Mouse (Mus musculus) adrenal gland, postnatal 4 days (tissue): ENCODE data around the gene Larp7. TPM values are rescaled to one million over a fixed set of nuclear protein-coding genes. Genes with fewer than 3 reads are reported as not detected.

Experiments used
- DNase-seq, 2 experiments: peaks; one replicate each; pipeline ENCODE4 v3.0.0; 2021 to 2022; ENCODE audit warnings: low spot score in 2 of 2, mixed read lengths in 2 of 2
- long read RNA-seq, 2 experiments: library from polyadenylated mRNA; stranded (forward); transcript quantifications; one replicate each; pipeline ENCODE4 v2.0.0; 2021
- total RNA-seq, 2 experiments: library from RNA; stranded (reverse); gene quantifications; 2 replicates each; pipeline ENCODE4 v1.2.3; 2021

The Larp7 gene
- 10 to 100 TPM; 36.1 to 38.3 TPM for total RNA-seq
- long read RNA-seq, experiment 1, transcript Larp7-201 (13 exons, 2,121 nt) = major isoform, 21 of 37 reads
- long read RNA-seq, experiment 1, partial matches to known transcripts = 9 of 37 reads
- long read RNA-seq, experiment 1, other reads (novel, unspliced or antisense) = 7 of 37 reads
- long read RNA-seq, experiment 2, transcript Larp7-201 (13 exons, 2,121 nt) = major isoform, 52 of 78 reads
- long read RNA-seq, experiment 2, partial matches to known transcripts = 19 of 78 reads
- long read RNA-seq, experiment 2, other reads (novel, unspliced or antisense) = 7 of 78 reads

DNA sequence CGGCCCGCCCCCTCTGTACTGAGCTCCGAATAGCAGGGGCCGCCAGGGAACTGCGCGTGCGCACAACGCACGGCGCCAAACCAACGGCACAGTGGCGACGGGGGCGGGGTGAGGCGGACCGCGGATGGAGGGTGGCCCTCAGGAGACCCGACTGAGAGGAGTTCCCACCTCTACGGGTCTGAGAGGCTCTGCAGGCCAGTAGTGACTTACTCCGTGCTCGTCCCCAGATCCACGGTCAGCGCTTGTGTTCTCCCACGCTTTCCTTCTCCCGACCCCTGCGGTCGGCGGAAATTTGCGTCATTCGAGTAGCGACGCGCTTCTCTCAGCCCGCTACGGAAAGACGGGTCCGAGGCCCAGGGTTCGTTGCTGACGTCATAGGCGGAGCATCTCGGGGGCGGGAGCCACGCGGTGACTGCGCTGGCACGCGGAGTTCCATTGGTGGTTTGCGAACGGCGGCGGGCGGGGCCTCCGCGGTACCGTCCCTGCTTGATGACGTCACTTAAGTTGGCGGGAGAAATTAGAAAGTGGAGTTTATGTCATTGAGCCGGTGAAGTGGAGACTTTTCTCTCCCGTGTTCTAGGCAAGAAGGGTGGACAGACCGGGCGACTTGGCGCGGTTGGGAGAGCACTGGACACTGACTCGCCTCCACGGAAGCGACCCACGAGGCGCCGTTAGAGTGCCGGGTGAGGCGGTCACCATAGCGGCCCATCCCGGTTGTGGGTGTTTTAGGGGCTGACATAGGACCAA, at the start of gene Larp7, which contains the start of gene Zgrf1:
TSS of gene Larp7 (minus strand) at position 377 of the 747 bp plus-strand sequence.
TSS of gene Zgrf1 (plus strand) at position 517 of the 747 bp plus-strand sequence.
- peak; percentile 92 to 98 for DNase-seq

GRCm38 (mm10) chr3:127597136-127597535, 44.0 kb upstream of the Larp7 start:
- DNase-seq = no peak

DNA sequence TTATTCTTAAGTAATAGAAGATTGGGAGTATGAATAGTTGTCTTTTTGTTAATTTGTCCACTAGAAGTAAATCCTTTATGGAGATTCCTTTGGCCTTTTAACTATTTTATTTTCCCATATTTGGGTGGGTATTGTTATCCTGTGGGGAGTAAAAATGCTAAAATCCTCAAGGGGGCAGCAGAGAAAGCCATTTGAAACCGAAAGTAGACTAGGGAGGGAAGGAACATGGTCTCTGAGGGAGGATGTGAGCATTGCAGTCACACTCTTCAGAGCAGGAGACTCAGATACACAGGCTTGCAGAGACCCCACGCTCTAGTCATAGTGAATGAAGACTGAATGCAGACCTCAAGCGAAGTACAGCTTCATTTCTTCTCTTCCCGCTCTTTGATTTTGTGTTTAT, 19.4 kb upstream of the Larp7 start:
- DNase-seq = no peak

DNA sequence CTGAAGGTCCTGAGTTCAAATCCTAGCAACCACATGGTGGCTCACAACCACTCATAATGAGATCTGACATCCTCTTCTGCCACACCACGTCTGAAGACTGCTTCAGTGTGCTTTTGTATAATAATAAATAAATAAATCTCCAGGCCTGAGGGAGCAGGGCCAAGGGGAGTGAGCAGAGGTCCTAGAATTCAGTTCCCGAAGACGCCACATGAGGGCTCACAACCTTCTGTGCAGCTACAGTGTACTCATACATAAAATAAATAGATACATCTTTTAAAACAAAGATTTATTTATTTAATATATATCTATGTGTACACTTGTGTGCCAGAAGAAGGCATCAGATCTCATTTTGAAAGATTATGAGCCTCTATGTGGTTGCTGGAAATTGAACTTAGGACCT, 12.0 kb upstream of the Larp7 start:
- DNase-seq = no peak

GRCm38 (mm10) chr3:127562974-127563373, 9.8 kb upstream of the Larp7 start:
- no peak for DNase-seq

DNA sequence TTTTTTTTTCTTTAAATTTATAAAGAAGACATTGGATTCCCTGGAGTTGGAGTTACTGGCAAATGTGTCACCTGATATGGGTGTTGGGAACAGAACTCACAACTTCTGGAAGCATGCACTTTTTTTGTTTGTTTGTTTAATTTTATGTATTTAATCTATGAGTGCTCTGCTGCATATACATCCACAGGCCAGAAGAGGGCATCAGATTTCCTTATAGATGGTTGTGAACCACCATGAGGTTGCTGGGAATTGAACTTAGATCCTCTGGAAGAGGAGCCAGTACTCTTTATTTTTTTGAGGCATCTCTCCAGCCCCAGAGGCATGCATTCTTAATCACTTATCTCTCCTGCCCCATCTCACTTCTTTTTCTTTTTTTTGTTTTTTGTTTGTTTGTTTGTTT, 5.1 kb upstream of the Larp7 start:
- no peak for DNase-seq

DNA sequence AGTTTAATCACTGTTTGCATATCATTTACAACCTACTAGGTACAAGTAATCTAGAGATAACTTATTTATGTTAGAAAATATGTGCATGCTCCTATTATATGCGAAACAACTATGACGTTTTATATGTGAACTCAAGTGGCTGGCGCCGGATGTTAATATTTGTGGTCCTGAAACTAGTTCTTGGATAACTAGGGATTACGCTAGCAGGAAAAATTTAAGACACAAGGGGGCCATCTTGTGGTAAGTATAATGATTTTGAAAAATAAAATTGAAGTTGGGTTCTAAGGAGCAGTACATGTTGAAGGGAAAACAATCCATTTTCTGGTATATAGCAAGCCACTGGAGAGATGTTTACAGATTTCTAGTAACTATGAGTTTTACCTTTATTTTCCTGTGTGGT, 1.6 kb upstream of the Larp7 start:
- no peak for DNase-seq

DNA sequence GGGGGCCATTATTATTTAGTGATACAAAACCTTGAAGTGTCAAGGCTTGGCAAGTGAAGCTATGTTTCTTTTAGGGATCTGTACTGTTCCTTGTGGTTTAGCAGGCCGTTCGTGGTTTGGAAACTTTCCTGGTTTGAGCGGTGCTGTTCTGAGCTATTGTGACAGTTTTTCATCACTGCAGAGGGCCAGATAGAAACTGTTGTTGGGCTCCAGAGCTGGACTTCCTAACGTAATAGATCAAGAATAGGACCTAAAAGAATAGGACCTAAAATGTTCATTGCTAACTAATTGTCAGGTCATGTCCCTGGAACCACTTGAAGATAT, 533 bp upstream of the Larp7 start:
- DNase-seq = no peak

- DNase-seq = no peak
Observed at GRCm38 (mm10) chr3:127552434-127552972, 646 bp downstream of the Larp7 start.

GRCm38 (mm10) chr3:127547882-127548281, 5.3 kb downstream of the Larp7 start:
- DNase-seq = no peak

- no peak for DNase-seq
Observed at GRCm38 (mm10) chr3:127544610-127545121, 8.5 kb downstream of the Larp7 start.

- DNase-seq = no peak
Observed at GRCm38 (mm10) chr3:127543976-127544375, 9.2 kb downstream of the Larp7 start.

DNA sequence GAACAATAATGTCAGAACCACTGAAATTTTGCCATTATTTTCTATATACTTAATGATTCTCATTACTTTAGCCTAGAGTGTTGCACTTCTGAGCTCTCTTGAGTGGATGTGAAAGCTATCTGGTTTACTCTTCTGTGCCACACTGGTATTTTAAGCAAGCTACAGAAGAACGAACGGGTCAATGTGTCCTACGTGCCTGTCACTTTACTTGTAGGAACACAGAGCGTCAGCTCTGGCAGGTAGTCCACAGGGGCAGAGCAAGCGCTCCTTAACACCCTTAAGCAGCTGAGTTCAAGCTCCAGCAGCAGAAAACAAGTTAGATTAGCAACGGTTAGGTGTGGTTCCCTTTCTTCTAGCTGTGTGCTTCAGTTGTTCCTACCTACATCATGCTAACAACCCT, 14.0 kb downstream of the Larp7 start:
- no peak for DNase-seq

- no peak for DNase-seq
Observed at GRCm38 (mm10) chr3:127530293-127530692, 22.9 kb downstream of the Larp7 start.

DNA sequence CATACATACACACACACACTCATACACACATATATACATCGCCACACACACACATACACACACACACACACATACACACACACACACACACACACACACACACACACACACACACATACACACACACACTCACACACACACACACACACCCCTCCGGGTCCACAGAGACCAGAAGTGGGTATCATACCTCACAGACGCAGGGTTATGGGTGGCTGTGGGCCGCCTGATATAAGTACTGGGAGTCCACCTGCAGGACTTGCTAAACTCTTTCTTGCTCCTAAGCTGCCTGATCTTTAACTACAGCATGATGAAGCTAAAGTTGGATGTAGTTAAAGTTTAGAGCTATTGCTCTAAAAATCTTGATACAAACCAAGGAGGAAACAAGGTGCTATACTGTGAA, 23.3 kb downstream of the Larp7 start:
- DNase-seq = no peak

DNA sequence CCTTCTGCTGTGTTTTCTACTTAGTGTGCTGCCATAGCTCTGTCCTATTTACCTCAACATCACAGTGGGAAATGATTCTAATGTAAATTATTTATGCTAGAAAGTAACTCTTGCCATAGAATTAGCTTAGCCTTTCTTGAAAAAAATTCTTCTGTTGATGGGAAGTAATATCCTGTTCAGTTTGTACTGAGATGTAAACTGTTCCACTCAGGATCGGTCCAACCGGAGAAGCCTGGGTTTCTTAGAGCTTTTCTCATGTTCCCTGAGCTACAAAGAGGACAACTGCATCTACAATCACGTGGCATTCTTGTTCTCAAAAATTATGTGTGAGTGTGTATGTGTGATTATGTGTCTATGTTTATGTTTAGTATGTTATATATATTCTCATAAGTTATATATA, 23.9 kb downstream of the Larp7 start:
- DNase-seq = no peak

DNA sequence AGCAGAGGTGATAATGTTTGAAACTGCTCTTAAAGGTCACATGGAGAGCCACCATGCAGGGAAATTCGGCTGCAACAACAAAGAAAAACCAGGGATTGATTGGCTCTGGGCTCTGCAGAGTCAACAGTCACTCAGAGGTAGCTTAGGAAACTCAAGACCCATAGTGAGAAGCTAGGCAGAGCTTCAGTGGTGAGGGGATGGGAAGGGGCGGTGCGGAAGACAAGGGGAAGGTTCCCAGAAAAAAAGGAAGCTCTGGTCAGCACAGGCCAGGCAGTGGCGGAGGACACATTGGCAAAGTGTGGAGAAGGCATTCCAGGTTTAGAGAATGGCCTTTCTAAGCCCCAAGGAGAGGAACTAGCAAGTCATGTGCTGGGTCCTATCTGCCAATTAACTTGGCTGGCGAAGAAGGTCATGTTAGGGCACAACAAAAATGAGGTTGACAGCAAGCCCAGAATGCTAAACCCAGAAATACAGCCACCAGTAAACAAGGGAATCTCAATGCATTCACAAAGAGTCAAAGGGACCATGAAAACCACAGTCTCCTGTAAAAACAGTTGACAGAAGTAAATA, 25.6 kb downstream of the Larp7 start:
- DNase-seq = no peak

DNA sequence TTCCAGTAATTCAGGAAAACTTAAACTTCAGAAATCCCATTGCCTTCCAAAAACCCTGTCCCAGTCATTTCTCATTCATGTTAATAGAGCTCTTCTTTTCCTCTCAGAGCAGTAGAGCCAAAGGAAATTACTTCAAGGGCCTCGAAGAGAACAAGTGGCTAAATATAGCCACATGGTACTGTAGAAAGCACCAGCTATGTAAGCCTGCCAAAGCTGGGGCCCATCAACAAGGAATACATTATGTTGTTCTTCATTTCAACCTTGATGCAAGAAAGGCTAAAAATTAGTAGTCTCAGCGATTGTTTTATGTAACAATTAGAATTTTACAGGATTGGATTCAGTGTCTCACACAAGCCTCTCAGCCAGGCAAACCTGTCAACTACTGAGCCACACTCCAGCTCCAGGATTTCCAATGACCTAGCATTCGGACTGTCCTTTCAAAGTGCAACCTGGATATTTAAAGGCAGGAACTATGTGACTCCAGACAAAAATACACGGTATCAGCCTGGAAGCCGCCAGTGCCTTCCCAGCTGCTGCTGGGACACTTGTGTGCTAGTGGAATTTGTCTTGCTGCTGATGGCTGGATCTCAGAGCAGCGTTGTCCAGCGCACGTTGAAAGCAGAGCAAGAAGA, 27.8 kb downstream of the Larp7 start:
- no peak for DNase-seq

DNA sequence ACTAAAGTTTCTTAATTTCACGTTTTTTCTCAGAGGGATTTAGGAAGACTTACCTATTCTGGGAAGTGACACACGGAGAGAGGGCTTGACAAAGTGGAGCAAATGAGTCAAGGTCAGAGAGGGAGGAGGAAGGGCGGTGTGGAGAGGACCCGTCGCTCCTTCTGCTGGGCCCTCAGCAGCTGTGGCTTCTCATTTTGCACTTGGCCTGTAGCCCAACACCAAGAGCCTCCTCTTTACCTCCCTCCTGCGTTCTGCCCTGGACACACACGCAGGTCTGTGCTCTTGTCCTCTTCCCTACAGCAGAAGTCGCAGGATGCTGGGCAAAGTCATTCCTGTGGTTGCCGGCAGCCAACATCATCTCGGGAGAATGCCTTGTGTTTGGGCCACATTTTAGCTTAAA, 32.0 kb downstream of the Larp7 start:
- DNase-seq = no peak

GRCm38 (mm10) chr3:127520300-127520699, 32.8 kb downstream of the Larp7 start:
- no peak for DNase-seq

- DNase-seq = no peak
Observed at GRCm38 (mm10) chr3:127515251-127515650, 37.9 kb downstream of the Larp7 start.

- no peak for DNase-seq
Observed at GRCm38 (mm10) chr3:127513699-127514098, 39.5 kb downstream of the Larp7 start.
